Mouse (Mus musculus): ENCODE data around the gene Tshz3. TPM values are rescaled to one million over a fixed set of nuclear protein-coding genes. Genes with fewer than 3 reads are reported as not detected.

The Tshz3 gene
- polyA plus RNA-seq, 1 experiment from 2014 or later: 23.3 TPM

DNA sequence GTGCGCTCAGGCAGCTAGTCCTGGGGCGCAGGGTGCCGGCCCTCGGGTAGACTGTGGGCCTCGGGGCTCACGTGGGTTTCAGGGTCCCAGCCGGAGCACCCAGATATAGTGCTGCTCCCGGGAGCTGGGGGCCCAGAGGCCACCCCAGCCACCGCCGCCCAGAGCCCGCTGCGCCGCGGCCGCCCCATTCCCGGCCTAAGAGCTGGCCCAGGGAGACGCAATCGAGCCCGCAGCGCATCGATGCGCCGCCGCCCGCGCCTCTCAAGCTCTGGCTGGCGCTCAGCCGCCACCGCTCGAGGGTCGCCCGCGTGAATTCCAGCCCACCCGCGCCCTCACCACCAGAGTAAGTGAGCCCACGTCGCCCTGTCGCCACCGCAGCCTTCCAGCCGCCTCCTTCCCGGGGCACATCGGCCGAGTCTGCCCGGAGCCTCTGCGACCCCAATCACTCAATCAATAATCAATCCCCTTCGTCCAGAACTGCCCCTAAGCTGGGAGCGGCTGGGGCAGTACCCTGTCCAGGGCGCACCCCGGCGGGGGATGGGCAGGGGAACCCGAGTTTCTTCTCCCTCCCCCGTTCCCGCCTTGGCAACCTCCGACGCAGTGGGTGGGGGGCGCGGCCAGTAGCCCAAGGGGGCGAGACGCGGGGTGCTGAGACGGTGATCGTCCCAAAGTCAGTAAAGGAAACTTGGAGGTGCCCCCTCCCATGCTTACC is 1.4 kb upstream of the Tshz3 start:
- peak overlapping the region; percentile 94 for H3K27ac ChIP-seq (ENCODE audit: low read depth)
- H3K9me3 ChIP-seq (ENCODE audit: low read depth, low read length): no peaks in the 10 kb centered on the region
- peak overlapping the region; percentile 75 for H3K4me3 ChIP-seq (ENCODE audit: low read depth, low read length)
- peaks cover 18% of the 10 kb centered on the region for H3K4me1 ChIP-seq (ENCODE audit: insufficient read depth)
- peaks cover 32% of the 10 kb centered on the region for H3K27me3 ChIP-seq (ENCODE audit: insufficient read depth, low read length)
- TF ChIP-seq CTCF (IDR thresholded peaks at IDR 0.05; ENCODE audit: low read depth): no peak
- H3K4me2 ChIP-seq: peak overlapping the region; percentile 96
- peak overlapping the region; percentile 81 for H3K9ac ChIP-seq
- no peaks in the 10 kb centered on the region for H3K36me3 ChIP-seq (ENCODE audit: insufficient read depth)
- ATAC-seq (ENCODE audit: insufficient read depth): peak; percentile 30
- WGBS: under 1% methylated on average over 60 of the region's 62 CpGs
- DNase-seq: peak; percentile 85

DNA sequence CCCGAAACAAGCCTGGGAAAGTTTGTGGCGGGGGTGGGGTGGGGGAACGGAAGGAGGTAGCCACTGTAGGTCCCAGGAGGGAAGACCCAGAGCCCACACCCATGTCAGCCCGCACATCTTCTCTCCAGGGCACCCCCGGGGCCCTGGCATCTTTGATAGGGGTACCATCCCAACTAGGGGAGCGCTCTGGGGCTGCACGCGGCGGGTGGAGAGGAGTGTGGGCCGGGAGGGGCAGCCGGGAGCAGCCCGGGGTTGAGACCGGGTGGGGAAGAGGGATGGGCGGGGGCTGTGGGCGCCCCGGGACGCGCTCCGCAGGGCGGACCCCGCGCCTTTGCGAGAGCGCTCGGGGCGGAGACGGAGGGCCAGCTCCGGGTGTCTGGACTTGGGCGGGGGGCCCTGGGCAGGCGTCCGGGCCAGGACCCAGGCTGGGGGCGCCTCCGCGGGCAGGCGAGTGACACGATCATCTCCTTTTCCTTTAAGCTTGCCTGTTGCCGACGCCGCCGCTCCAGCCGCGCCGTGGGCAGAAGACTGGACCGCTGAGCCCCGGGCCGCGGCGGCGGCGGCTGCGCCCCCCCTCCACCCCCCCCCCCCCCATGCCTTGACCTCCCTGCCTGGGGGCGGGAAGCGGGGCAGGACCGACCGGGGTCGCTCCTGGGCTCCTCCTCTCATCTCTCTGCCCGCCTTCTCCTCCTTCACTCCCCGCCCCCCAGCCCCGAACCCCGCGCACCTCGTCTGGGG is 631 bp upstream of the Tshz3 start:
- Histone ChIP-seq H3K4me3 (ENCODE audit: low read depth, low read length) (peak overlapping the region; percentile 75), H3K4me2 (peak overlapping the region; percentile 96), H3K27me3 (ENCODE audit: insufficient read depth, low read length) (peaks cover 32% of the 10 kb centered on the region), H3K4me1 (ENCODE audit: insufficient read depth) (peaks cover 18% of the 10 kb centered on the region), H3K9me3 (ENCODE audit: low read depth, low read length) (no peaks in the 10 kb centered on the region), H3K9ac (peak overlapping the region; percentile 81), H3K27ac (ENCODE audit: low read depth) (peak overlapping the region; percentile 94), H3K36me3 (ENCODE audit: insufficient read depth) (peaks cover under 1% of the 10 kb centered on the region; the same call in 1 of the 2 replicates)
- ATAC-seq (ENCODE audit: insufficient read depth) (peak; percentile 85), DNase-seq (peak; percentile 87)
- WGBS: 2% methylated on average over 51 of the region's 62 CpGs
- 0 out of 2 replicates have a peak, but pooled peaks have one; percentile 4 for TF ChIP-seq CTCF (IDR thresholded peaks at IDR 0.05; ENCODE audit: low read depth)

DNA sequence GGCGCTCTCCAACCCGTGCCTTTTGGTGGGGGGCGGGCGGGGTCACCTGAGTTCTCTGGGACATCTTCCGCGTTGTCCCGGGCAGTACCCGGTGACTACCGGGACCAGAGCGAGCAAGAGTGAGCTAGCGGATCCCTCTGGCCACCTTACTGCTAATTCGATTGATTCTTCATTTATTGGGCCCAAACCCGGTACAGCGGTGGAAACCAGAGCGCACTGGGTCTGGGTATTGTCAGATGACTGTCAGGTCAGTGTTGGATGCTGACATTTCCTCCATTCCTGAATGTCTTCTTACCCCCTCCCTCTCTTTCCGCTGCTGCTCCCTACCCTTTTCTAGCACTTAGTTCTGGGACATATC is 650 bp downstream of the Tshz3 start:
- H3K4me2 ChIP-seq: peak overlapping the region; percentile 96
- H3K4me3 ChIP-seq (ENCODE audit: low read depth, low read length): peak overlapping the region; percentile 75
- no peaks in the 10 kb centered on the region for H3K9me3 ChIP-seq (ENCODE audit: low read depth, low read length)
- ATAC-seq (ENCODE audit: insufficient read depth) (no peak), DNase-seq (no peak)
- peak overlapping the region; percentile 94 for H3K27ac ChIP-seq (ENCODE audit: low read depth)
- peak overlapping the region; percentile 81 for H3K9ac ChIP-seq
- peaks cover 5% of the 10 kb centered on the region for H3K4me1 ChIP-seq (ENCODE audit: insufficient read depth)
- H3K27me3 ChIP-seq (ENCODE audit: insufficient read depth, low read length): peaks cover 20% of the 10 kb centered on the region
- TF ChIP-seq CTCF (IDR thresholded peaks at IDR 0.05; ENCODE audit: low read depth): no peak
- peaks cover 9% of the 10 kb centered on the region; the same call in 1 of the 2 replicates for H3K36me3 ChIP-seq (ENCODE audit: insufficient read depth)
- 0% methylated on average over 16 of the region's 16 CpGs for WGBS

DNA sequence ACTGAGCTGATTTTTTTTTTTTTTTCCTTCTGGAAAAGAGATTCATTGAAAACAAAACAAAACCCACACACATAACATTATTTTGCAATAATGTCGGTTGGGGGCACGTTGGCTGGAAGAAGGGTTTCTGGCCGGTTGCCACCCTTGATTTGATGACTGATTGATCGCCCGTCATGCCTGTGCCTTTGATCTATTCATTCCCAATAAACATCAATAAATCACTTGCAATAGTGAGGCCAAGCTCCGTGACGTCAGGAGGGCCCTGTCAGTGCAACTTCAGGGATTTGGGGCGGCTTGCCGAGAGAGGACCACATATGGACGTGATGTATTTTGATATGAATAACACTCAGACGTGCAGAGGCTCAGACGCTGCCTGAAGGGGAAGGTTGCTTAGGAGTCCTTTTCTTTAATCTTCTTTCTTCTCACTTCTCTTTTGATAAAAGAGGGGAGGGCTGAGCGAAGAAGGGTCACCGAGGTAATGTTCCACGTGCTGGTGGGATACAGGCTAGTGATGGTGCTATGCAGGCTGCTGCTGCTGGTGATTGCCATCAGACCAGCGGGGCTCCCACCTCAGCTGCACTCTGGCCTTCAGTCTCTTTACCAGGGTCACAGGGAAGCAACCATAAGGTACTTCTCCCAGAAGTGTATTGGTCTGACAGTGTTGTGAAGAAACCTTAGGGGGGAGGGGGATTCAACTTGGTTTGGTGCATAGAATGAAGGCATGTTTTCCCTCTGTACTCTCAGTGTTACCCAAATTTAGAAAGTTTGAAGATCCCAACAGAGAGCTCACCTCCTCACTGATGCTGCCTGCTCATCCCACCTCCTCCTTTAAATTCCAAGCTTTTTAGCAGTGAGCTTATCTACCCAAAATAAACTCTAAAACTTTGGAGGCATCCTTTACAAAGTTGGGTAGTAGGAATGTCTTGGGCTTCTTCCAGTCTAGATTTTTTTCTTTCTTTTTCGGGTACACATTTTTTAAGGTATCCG is 1.4 kb downstream of the Tshz3 start:
- TF ChIP-seq CTCF (IDR thresholded peaks at IDR 0.05; ENCODE audit: low read depth): no peak
- WGBS: 10% methylated on average over 18 of the region's 18 CpGs
- peak overlapping the region; percentile 81; the same call in 1 of the 2 replicates for H3K9ac ChIP-seq
- H3K36me3 ChIP-seq (ENCODE audit: insufficient read depth): peaks cover 9% of the 10 kb centered on the region; the same call in 1 of the 2 replicates
- no peaks in the 10 kb centered on the region for H3K9me3 ChIP-seq (ENCODE audit: low read depth, low read length)
- ATAC-seq (ENCODE audit: insufficient read depth) (no peak), DNase-seq (peak; percentile 75)
- peaks cover 16% of the 10 kb centered on the region for H3K27me3 ChIP-seq (ENCODE audit: insufficient read depth, low read length)
- H3K4me3 ChIP-seq (ENCODE audit: low read depth, low read length): peak overlapping the region; percentile 75
- no peak overlapping the region for H3K27ac ChIP-seq (ENCODE audit: low read depth)
- no peaks in the 10 kb centered on the region; the same call in none of the 2 replicates for H3K4me1 ChIP-seq (ENCODE audit: insufficient read depth)
- H3K4me2 ChIP-seq: peak overlapping the region; percentile 96

DNA sequence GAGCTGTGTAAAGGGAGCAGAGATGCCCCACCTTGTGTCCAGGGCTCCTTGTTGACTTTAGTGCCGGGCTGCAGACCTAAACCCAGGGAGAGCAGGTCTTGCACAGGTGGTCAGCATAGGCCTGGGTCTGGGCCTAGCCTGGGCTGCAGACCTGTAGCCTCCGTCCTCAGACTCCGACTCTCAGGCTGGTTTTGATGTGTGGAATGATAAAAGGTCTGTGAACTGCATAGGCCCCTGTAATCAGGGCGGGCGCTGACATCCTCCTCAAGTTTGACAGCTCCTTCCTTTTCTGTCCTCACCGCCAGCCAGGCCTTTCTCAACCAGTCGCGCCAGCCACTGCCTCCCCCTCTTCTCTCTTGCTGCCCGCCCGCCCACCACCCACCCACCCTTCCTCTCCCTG is 8.7 kb downstream of the Tshz3 start:
- peak overlapping the region; percentile 58; the same call in 1 of the 2 replicates for H3K4me2 ChIP-seq
- no peak overlapping the region for H3K9ac ChIP-seq
- no peak overlapping the region for H3K4me3 ChIP-seq (ENCODE audit: low read depth, low read length)
- ATAC-seq (ENCODE audit: insufficient read depth) (no peak), DNase-seq (peak; percentile 47)
- H3K27me3 ChIP-seq (ENCODE audit: insufficient read depth, low read length): no peaks in the 10 kb centered on the region
- WGBS: 15% methylated on average over 10 of the region's 10 CpGs
- peak overlapping the region; percentile 58; the same call in 1 of the 2 replicates for H3K27ac ChIP-seq (ENCODE audit: low read depth)
- no peaks in the 10 kb centered on the region for H3K9me3 ChIP-seq (ENCODE audit: low read depth, low read length)
- no peak for TF ChIP-seq CTCF (IDR thresholded peaks at IDR 0.05; ENCODE audit: low read depth)
- H3K4me1 ChIP-seq (ENCODE audit: insufficient read depth): peaks cover 24% of the 10 kb centered on the region
- peaks cover 9% of the 10 kb centered on the region; the same call in 1 of the 2 replicates for H3K36me3 ChIP-seq (ENCODE audit: insufficient read depth)

DNA sequence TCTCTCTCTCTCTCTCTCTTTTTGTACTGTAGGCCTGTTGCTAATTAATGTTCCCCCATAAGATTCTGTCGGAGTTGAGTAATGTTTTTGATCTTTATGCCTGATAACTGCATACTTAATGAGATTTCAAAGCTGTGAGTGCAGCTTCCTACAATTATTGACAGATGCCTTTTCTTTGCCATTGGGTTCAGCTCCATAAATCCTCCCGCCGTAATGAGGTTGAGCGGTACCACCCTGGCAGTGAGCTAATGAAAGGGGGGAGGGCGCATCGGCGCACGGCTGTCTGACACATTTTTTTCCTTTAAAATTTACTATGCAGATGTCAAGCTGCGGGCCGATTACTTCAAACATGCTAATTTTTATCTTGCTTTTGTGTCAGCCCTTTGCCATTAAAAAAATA is 9.3 kb downstream of the Tshz3 start:
- no peak overlapping the region for H3K4me3 ChIP-seq (ENCODE audit: low read depth, low read length)
- WGBS: 25% methylated on average over 10 of the region's 10 CpGs
- H3K27ac ChIP-seq (ENCODE audit: low read depth): no peak overlapping the region; the same call in 1 of the 2 replicates
- no peaks in the 10 kb centered on the region for H3K9me3 ChIP-seq (ENCODE audit: low read depth, low read length)
- H3K27me3 ChIP-seq (ENCODE audit: insufficient read depth, low read length): no peaks in the 10 kb centered on the region
- H3K4me1 ChIP-seq (ENCODE audit: insufficient read depth): peaks cover 24% of the 10 kb centered on the region
- H3K9ac ChIP-seq: no peak overlapping the region
- DNase-seq: no peak
- H3K4me2 ChIP-seq: peak overlapping the region; percentile 58
- no peak for ATAC-seq (ENCODE audit: insufficient read depth)
- no peak for TF ChIP-seq CTCF (IDR thresholded peaks at IDR 0.05; ENCODE audit: low read depth)
- H3K36me3 ChIP-seq (ENCODE audit: insufficient read depth): peaks cover 8% of the 10 kb centered on the region; the same call in 1 of the 2 replicates

Measured in lung, embryonic 14.5 days (tissue).